Mouse (Mus musculus) gastrocnemius, adult 8-10 months (tissue): ENCODE results near the gene Ptprd. TPM values are rescaled to one million over a fixed set of nuclear protein-coding genes. Genes with fewer than 3 reads are reported as not detected.

Experiments
- DNase-seq, 2 experiments: peaks; one replicate each; pipeline ENCODE4 v3.0.0; 2022; ENCODE audit warnings: low spot score in 2 of 2
- total RNA-seq, 4 experiments: library from RNA; stranded (reverse); gene quantifications; 2 replicates each; pipeline ENCODE4 v1.2.4; 2022

The Ptprd gene
- total RNA-seq: 1 to 10 TPM; 3.5 to 4.6 (median 4.3) TPM

- no peak for DNase-seq
These were observed at the start of gene Ptprd for GRCm38 (mm10) chr4:78211529-78212494. Ptprd (minus strand) TSS chr4:78211961.

GRCm38 (mm10) chr4:78235820-78236219, 24.1 kb upstream of the Ptprd start:
- no peak for DNase-seq

- no peak for DNase-seq
These were observed 23.6 kb upstream of the Ptprd start for GRCm38 (mm10) chr4:78235316-78235715.

- no peak for DNase-seq
These were observed 22.9 kb upstream of the Ptprd start for GRCm38 (mm10) chr4:78234681-78235080.

- DNase-seq: no peak
These were observed 2.2 kb upstream of the Ptprd start for GRCm38 (mm10) chr4:78213949-78214348.

- DNase-seq: no peak
These were observed 1.2 kb upstream of the Ptprd start for GRCm38 (mm10) chr4:78212941-78213340.

GRCm38 (mm10) chr4:78210878-78211528, 758 bp downstream of the Ptprd start:
- no peak for DNase-seq

- no peak for DNase-seq
These were observed 6.7 kb downstream of the Ptprd start for GRCm38 (mm10) chr4:78205018-78205417.

GRCm38 (mm10) chr4:78168447-78168846, 43.3 kb downstream of the Ptprd start:
- DNase-seq: no peak

- DNase-seq: no peak
These were observed 51.3 kb downstream of the Ptprd start for GRCm38 (mm10) chr4:78160451-78160850.

GRCm38 (mm10) chr4:78150561-78150960, 61.2 kb downstream of the Ptprd start:
- DNase-seq: no peak

GRCm38 (mm10) chr4:78142767-78143148, 69.0 kb downstream of the Ptprd start:
- no peak for DNase-seq

GRCm38 (mm10) chr4:78142088-78142766, 69.5 kb downstream of the Ptprd start:
- no peak for DNase-seq

- DNase-seq: no peak
These were observed 100.9 kb downstream of the Ptprd start for GRCm38 (mm10) chr4:78110898-78111297.

- DNase-seq: no peak
These were observed 114.2 kb downstream of the Ptprd start for GRCm38 (mm10) chr4:78097526-78097925.

- DNase-seq: no peak
These were observed 129.0 kb downstream of the Ptprd start for GRCm38 (mm10) chr4:78082744-78083143.

- no peak for DNase-seq
These were observed 134.3 kb downstream of the Ptprd start for GRCm38 (mm10) chr4:78077499-78077898.

GRCm38 (mm10) chr4:78077087-78077486, 134.7 kb downstream of the Ptprd start:
- no peak for DNase-seq

- no peak for DNase-seq
These were observed 173.4 kb downstream of the Ptprd start for GRCm38 (mm10) chr4:78038401-78038800.

- no peak for DNase-seq
These were observed 209.7 kb downstream of the Ptprd start for GRCm38 (mm10) chr4:78002065-78002464.

- DNase-seq: no peak
These were observed 219.1 kb downstream of the Ptprd start for GRCm38 (mm10) chr4:77992709-77993108.

GRCm38 (mm10) chr4:77982094-77982493, 229.7 kb downstream of the Ptprd start:
- no peak for DNase-seq
